Mouse (Mus musculus) hindbrain, postnatal 0 days (tissue): Measurements from ENCODE around the gene St3gal4. TPM values are rescaled to one million over a fixed set of nuclear protein-coding genes. Genes with fewer than 3 reads are reported as not detected.

Source experiments
- ATAC-seq: fragments of 200-750 bp; cut with Nextera tagmentation; 2 replicates; pipeline ENCODE4 v1.8.0; 2017; ENCODE audit warnings: mild to moderate bottlenecking, moderate TSS enrichment, moderate library complexity
- DNase-seq: peaks from one replicate; pipeline ENCODE4 v3.0.0-alpha.2; 2015; ENCODE audit warnings: low spot score
- H3K27ac ChIP-seq: fragments of 300-500 bp; sonication (generic); 2 replicates; pipeline ENCODE4 v1.5.1; 2014; ENCODE audit warnings: mild to moderate bottlenecking
- H3K27me3 ChIP-seq: fragments of 300-500 bp; sonication (generic); 2 replicates; pipeline ENCODE4 v1.6.1; 2014; ENCODE audit warnings: low read length, mixed read lengths; ENCODE audit not compliant: insufficient read depth
- H3K36me3 ChIP-seq: fragments of 300-500 bp; sonication (generic); 2 replicates; pipeline ENCODE4 v1.6.1; 2014; ENCODE audit warnings: low read length, mixed read lengths; ENCODE audit not compliant: insufficient read depth
- H3K4me1 ChIP-seq: fragments of 300-500 bp; sonication (generic); 2 replicates; pipeline ENCODE4 v1.6.1; 2014; ENCODE audit warnings: antibody characterized with exemption, low read length, mixed read lengths; ENCODE audit not compliant: insufficient read depth
- H3K4me2 ChIP-seq: fragments of 300-500 bp; sonication (generic); 2 replicates; pipeline ENCODE4 v1.6.1; 2014; ENCODE audit warnings: low read depth, mild to moderate bottlenecking, low read length, moderate library complexity, mixed read lengths
- H3K4me3 ChIP-seq: fragments of 300-500 bp; sonication (generic); 2 replicates; pipeline ENCODE4 v1.5.1; 2014; ENCODE audit warnings: low read length
- H3K9ac ChIP-seq: fragments of 300-500 bp; sonication (generic); replicated peaks from 2 replicates; pipeline ENCODE4 v1.6.1; 2014; ENCODE audit warnings: mild to moderate bottlenecking, low read length, moderate library complexity, mixed read lengths
- H3K9me3 ChIP-seq: fragments of 300-500 bp; sonication (generic); 2 replicates; pipeline ENCODE4 v1.6.1; 2016; ENCODE audit warnings: low read length, mixed read lengths
- CTCF ChIP-seq: IDR thresholded peaks from 2 replicates; pipeline ENCODE4 v1.5.1; 2016; ENCODE audit warnings: antibody characterized with exemption, control low read depth, low read depth
- WGBS: fragments of 180-500 bp; shearing (Covaris S2); extraction: QIAGEN DNeasy Blood & Tissue Kit; methylation state at CpG from one replicate; pipeline ENCODE4 v1.1.7; 2014; 5-methylcytosine and 5-hydroxymethylcytosine counted together
- polyA plus RNA-seq: library from polyadenylated mRNA; unstranded; fragments of >200 nt; fragmentation: Nextera tagmentation; extraction: Ambion mirVana; gene quantifications from 2 replicates; pipeline ENCODE4 v1.2.1, GENCODE M21; 2015
- total RNA-seq: library from RNA; depleted of rRNA; stranded (reverse); fragments of >200 nt; gene quantifications from 2 replicates; pipeline ENCODE4 v1.2.3, GENCODE M21; 2014; rRNA removed

Gene St3gal4
- total and polyA plus RNA-seq, 2 experiments from 2014 or later: 16.4 to 31.4 TPM

DNA sequence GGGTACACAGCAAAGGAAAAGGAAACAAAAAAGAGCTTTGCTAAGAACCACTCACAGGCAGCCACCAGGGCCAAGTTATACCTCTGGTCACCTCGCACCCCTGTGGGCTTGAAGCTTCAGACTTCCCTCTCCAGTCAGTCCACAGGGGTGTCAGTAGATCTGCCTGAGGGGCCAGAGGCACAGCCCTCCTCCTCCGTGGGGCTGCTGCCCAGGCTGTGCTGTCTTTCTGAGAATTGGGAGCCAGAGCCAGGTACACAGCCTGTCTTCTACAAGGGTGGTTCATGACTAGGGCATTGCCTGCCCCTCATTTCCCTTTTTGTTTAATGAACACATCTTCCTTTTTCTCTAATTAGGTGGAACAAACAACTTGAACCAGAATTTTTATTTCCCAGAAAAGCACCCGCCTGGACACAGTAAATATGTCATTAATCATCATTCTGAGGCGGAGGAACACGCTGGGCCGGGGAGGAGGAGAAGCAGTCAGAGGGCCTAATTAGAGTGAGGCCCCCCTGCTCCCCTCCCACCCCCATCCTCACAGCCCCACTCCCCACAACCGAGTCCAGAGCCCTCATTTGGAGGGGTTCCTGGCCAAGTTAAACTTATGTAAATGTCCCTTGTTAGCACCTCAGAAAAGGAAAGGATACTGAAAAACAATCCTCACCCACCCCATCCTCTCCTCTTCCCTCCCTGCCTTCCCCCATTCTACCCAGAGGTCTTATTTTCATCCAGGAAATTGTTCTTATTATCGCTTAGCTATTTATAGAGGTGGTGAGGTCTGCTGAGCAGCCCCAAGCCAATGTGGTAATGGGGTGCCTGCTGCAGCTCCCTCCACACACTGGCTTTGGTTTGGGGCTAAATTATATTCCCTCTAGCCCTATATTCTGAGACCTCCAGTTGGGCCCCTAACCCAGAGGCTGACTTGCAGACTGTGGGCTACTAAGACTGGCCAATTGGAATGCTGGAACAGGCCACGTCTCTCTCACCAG, 120.9 kb downstream of the St3gal4 start:
- no peaks in the 10 kb centered on the region for H3K27me3 ChIP-seq
- no peak overlapping the region for H3K27ac ChIP-seq
- H3K4me2 ChIP-seq: no peak overlapping the region
- no peak overlapping the region for H3K9ac ChIP-seq
- no peak overlapping the region for H3K4me3 ChIP-seq
- H3K9me3 ChIP-seq: no peaks in the 10 kb centered on the region
- TF ChIP-seq CTCF: no peak
- H3K4me1 ChIP-seq: 0 out of 2 replicates have a peak, but pooled peaks cover 5% of the 10 kb centered on the region
- DNase-seq (no peak), ATAC-seq (no peak)
- H3K36me3 ChIP-seq: no peaks in the 10 kb centered on the region
- WGBS: 39% methylated on average over 9 of the region's 9 CpGs

Other genes starting within 250 kb of the St3gal4 start
- 31.9 and 48.5 TPM in 2 replicates for gene Dcps, start 56.8 kb upstream of the St3gal4 start, total RNA-seq
- 53.3 and 55.3 TPM in 2 replicates for gene Dcps, start 56.8 kb upstream of the St3gal4 start, polyA plus RNA-seq
- 35.5 and 40.5 TPM in 2 replicates for gene Srpr, start 80.9 kb upstream of the St3gal4 start, total RNA-seq
- 62.9 and 66.3 TPM in 2 replicates for gene Srpr, start 80.9 kb upstream of the St3gal4 start, polyA plus RNA-seq
- 2.8 and 3.4 TPM in 2 replicates for gene Tirap, start 81.0 kb upstream of the St3gal4 start, total RNA-seq
- gene Tirap, start 81.0 kb upstream of the St3gal4 start, polyA plus RNA-seq: 3.1 and 3.4 TPM in 2 replicates
- gene Foxred1, start 91.8 kb upstream of the St3gal4 start, total RNA-seq: 31.4 and 38.2 TPM in 2 replicates
- gene Foxred1, start 91.8 kb upstream of the St3gal4 start, polyA plus RNA-seq: 44.7 and 47.5 TPM in 2 replicates
- 15.6 and 18.5 TPM in 2 replicates for gene Fam118b, start 148.5 kb upstream of the St3gal4 start, total RNA-seq
- gene Fam118b, start 148.5 kb upstream of the St3gal4 start, polyA plus RNA-seq: 34.6 and 34.7 TPM in 2 replicates
- gene Rpusd4, start 148.6 kb upstream of the St3gal4 start, total RNA-seq: 7.5 and 11.3 TPM in 2 replicates
- gene Rpusd4, start 148.6 kb upstream of the St3gal4 start, polyA plus RNA-seq: 10.8 and 13.1 TPM in 2 replicates